Mouse (Mus musculus) CH12.LX (cell line): ENCODE data around the gene Slc36a3. TPM values are rescaled to one million over a fixed set of nuclear protein-coding genes. Genes with fewer than 3 reads are reported as not detected.

Experiments
- DNase-seq: peaks from one replicate; pipeline ENCODE4 v3.0.0-alpha.2; 2013; ENCODE audit errors: extremely low read depth
- H3K27ac ChIP-seq: 2 replicates; pipeline ENCODE4 v1.5.1; 2012; ENCODE audit warnings: low read depth, mild to moderate bottlenecking, control low read depth, moderate library complexity; ENCODE audit not compliant: insufficient read depth
- H3K27me3 ChIP-seq: replicated peaks from 2 replicates; pipeline ENCODE3; 2012; ENCODE audit warnings: inconsistent platforms
- H3K36me3 ChIP-seq, 2 experiments: replicated peaks in 1 of 2; 2 replicates each; pipeline versions ENCODE3 to v1.6.1; 2012; ENCODE audit warnings: inconsistent platforms in 1 of 2, low read length in 1 of 2, mild to moderate bottlenecking in 1 of 2, mixed read lengths in 1 of 2, moderate library complexity in 1 of 2; ENCODE audit not compliant: control insufficient read depth in 1 of 2, insufficient read depth in 1 of 2
- H3K4me1 ChIP-seq, 2 experiments: 2 replicates each; pipeline ENCODE4 v1.6.1; 2012; ENCODE audit warnings: inconsistent platforms in 1 of 2, moderate library complexity in 1 of 2; ENCODE audit not compliant: insufficient read depth in 2 of 2, control insufficient read depth in 1 of 2
- H3K4me2 ChIP-seq: 2 replicates; pipeline ENCODE4 v1.6.1; 2012; ENCODE audit warnings: low read depth, mild to moderate bottlenecking, control low read depth; ENCODE audit not compliant: poor library complexity, insufficient read depth, severe bottlenecking
- H3K4me3 ChIP-seq, 3 experiments: fragments of 150-350 bp in 1 of 3; sonication (generic) in 1 of 3; replicated peaks in 1 of 3; 2 replicates each; pipeline versions ENCODE3 to v1.5.1; 2011 to 2012; ENCODE audit warnings: low read depth in 2 of 3, low read length in 2 of 3, mild to moderate bottlenecking in 2 of 3, moderate library complexity in 2 of 3, control low read depth in 1 of 3, improper control_type of control experiment in 1 of 3, inconsistent platforms in 1 of 3, mixed read lengths in 1 of 3; ENCODE audit not compliant: poor library complexity in 1 of 3
- H3K79me2 ChIP-seq: replicated peaks from 2 replicates; pipeline ENCODE4 v1.6.1; 2012; ENCODE audit warnings: mild to moderate bottlenecking, moderate library complexity; ENCODE audit not compliant: control insufficient read depth, poor library complexity, insufficient read depth, severe bottlenecking; ENCODE audit errors: extremely low read depth
- H3K9ac ChIP-seq: 2 replicates; pipeline ENCODE4 v1.6.1; 2012; ENCODE audit warnings: low read depth, mild to moderate bottlenecking, control low read depth, moderate library complexity; ENCODE audit not compliant: insufficient read depth
- H3K9me3 ChIP-seq: replicated peaks from 2 replicates; pipeline ENCODE3; 2012; ENCODE audit warnings: low read length, inconsistent platforms, mixed read lengths
- ELF1 ChIP-seq: IDR thresholded peaks from 2 replicates; pipeline ENCODE4 v1.6.1; 2014; ENCODE audit warnings: low read depth, mild to moderate bottlenecking, inconsistent platforms, low read length, improper control_type of control experiment
- EP300 ChIP-seq: IDR thresholded peaks from 2 replicates; pipeline ENCODE4 v1.6.1; 2011; ENCODE audit warnings: low read length, improper control_type of control experiment
- HCFC1 ChIP-seq: IDR thresholded peaks from 2 replicates; pipeline ENCODE4 v1.6.1; 2012; ENCODE audit warnings: low read depth, mild to moderate bottlenecking, inconsistent platforms, low read length, improper control_type of control experiment
- IRF4 ChIP-seq: IDR thresholded peaks from 2 replicates; pipeline ENCODE4 v1.6.1; 2014; ENCODE audit warnings: low read depth, mild to moderate bottlenecking, inconsistent platforms, low read length, improper control_type of control experiment
- JUN ChIP-seq: IDR thresholded peaks from 2 replicates; pipeline ENCODE4 v1.6.1; 2011; ENCODE audit warnings: low read depth, mild to moderate bottlenecking, low read length, improper control_type of control experiment, moderate library complexity; ENCODE audit not compliant: insufficient read depth
- KAT2A ChIP-seq: IDR thresholded peaks from 2 replicates; pipeline ENCODE4 v1.6.1; 2012; ENCODE audit warnings: low read length, improper control_type of control experiment, inconsistent platforms; ENCODE audit not compliant: insufficient replicate concordance
- MAFK ChIP-seq: IDR thresholded peaks from 2 replicates; pipeline ENCODE4 v1.6.1; 2011; ENCODE audit warnings: low read length, improper control_type of control experiment; ENCODE audit not compliant: insufficient replicate concordance
- MEF2A ChIP-seq: IDR thresholded peaks from 2 replicates; pipeline ENCODE4 v1.6.1; 2014; ENCODE audit warnings: low read depth, mild to moderate bottlenecking, inconsistent platforms, low read length, improper control_type of control experiment, borderline replicate concordance
- MXI1 ChIP-seq: IDR thresholded peaks from 2 replicates; pipeline ENCODE4 v1.6.1; 2011; ENCODE audit warnings: mild to moderate bottlenecking, low read depth, low read length, improper control_type of control experiment
- NELFE ChIP-seq: IDR thresholded peaks from 2 replicates; pipeline ENCODE4 v1.6.1; 2011; ENCODE audit warnings: low read depth, low read length, improper control_type of control experiment
- PAX5 ChIP-seq: IDR thresholded peaks from 2 replicates; pipeline ENCODE4 v1.6.1; 2012; ENCODE audit warnings: low read length, inconsistent platforms, mixed read lengths
- POLR2A ChIP-seq: IDR thresholded peaks from 2 replicates; pipeline ENCODE4 v1.6.1; 2011; ENCODE audit warnings: low read depth, mild to moderate bottlenecking, improper control_type of control experiment, low read length
- POLR2AphosphoS2 ChIP-seq: IDR thresholded peaks from 2 replicates; pipeline ENCODE4 v1.6.1; 2011; ENCODE audit warnings: low read depth, low read length, improper control_type of control experiment
- RAD21 ChIP-seq: IDR thresholded peaks from 2 replicates; pipeline ENCODE4 v1.6.1; 2011; ENCODE audit warnings: low read depth, mild to moderate bottlenecking, low read length, improper control_type of control experiment, moderate library complexity
- RCOR1 ChIP-seq: conservative IDR thresholded peaks from 2 replicates; pipeline ENCODE4 v1.6.1; 2012; ENCODE audit warnings: low read depth, mild to moderate bottlenecking, inconsistent platforms, low read length, improper control_type of control experiment
- SMC3 ChIP-seq: IDR thresholded peaks from 2 replicates; pipeline ENCODE4 v1.6.1; 2011; ENCODE audit warnings: low read depth, low read length, improper control_type of control experiment
- TCF12 ChIP-seq: IDR thresholded peaks from 2 replicates; pipeline ENCODE4 v1.6.1; 2014; ENCODE audit warnings: low read depth, mild to moderate bottlenecking, inconsistent platforms, low read length, improper control_type of control experiment
- UBTF ChIP-seq: IDR thresholded peaks from 2 replicates; pipeline ENCODE4 v1.6.1; 2012; ENCODE audit warnings: low read depth, mild to moderate bottlenecking, inconsistent platforms, low read length, improper control_type of control experiment, moderate library complexity
- USF1 ChIP-seq: IDR thresholded peaks from 2 replicates; pipeline ENCODE4 v1.6.1; 2014; ENCODE audit warnings: low read depth, mild to moderate bottlenecking, inconsistent platforms, low read length, improper control_type of control experiment
- ZMIZ1 ChIP-seq: IDR thresholded peaks from 2 replicates; pipeline ENCODE4 v1.6.1; 2012; ENCODE audit warnings: low read depth, mild to moderate bottlenecking, inconsistent platforms, low read length, improper control_type of control experiment
- dilution Hi-C: fragments of 300-500 bp; cut with MboI; formaldehyde crosslinking; loops from 2 replicates; pipeline ENCODE4 v1.14.3; 2020; ENCODE audit warnings: low sequenced_read_pairs; ENCODE audit not compliant: extremely low pct_unique_long_range_greater_than_20kb, extremely low pct_ligation_motif_present
- in situ Hi-C: fragments of 300-500 bp; cut with MboI; formaldehyde crosslinking; loops from 3 replicates; pipeline ENCODE4 v1.14.3; 2019; ENCODE audit warnings: low sequenced_read_pairs, low pct_ligation_motif_present, low pct_unique_long_range_greater_than_20kb, mixed read lengths
- polyA plus RNA-seq: library from polyadenylated mRNA; unstranded; fragments of >175 nt; gene quantifications from 2 replicates; pipeline ENCODE4 v1.2.1, GENCODE M21; 2012; ENCODE audit warnings: low read depth; ENCODE audit not compliant: insufficient read length
- total RNA-seq, 2 experiments: library from RNA; depleted of rRNA; stranded (reverse); fragments of 300-350 nt in 1 of 2; fragments of >200 nt in 1 of 2; gene quantifications; 2 replicates each; pipeline ENCODE4 v1.2.3; 2012 to 2014

The Slc36a3 gene
- total and polyA plus RNA-seq, 3 experiments: 0.72 to 1.5 (median 0.72) TPM

DNA sequence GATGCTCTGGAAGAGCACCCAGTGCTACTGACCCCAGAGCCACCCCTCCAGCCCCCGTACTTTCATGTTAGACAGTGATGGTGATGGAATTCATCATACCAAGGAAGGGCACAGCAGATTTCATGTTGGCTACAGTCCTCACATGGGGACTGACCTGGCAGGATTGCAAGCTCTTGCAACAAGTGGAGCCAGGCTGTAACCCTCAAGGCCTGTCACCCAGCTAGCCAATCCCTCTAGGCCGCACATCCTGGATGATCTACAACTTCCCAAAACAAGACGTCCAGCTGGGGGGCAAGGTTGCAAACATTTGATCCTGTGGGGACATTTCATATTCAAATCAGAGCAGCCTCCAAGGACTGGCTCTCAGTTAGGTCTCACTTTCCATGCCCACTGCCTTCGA is 66.9 kb downstream of the Slc36a3 start:
- in situ Hi-C loops: loop anchor here (5.0 kb wide), 1 partner anchor 42 kb away; no protein-coding TSS in a partner anchor
- Histone ChIP-seq H3K27ac (no peak overlapping the region), H3K9ac (no peak overlapping the region), H3K4me2 (no peak overlapping the region), H3K9me3 (peaks cover 4% of the 10 kb centered on the region), H3K79me2 (no peaks in the 10 kb centered on the region), H3K4me1 (peaks cover 3 to 17% of the 10 kb centered on the region in 2 experiments; a peak in 3 of 4 replicates), H3K36me3 (no peaks in the 10 kb centered on the region), H3K27me3 (peaks cover 1% of the 10 kb centered on the region), H3K4me3 (no peak overlapping the region)
- DNase-seq: no peak
- no peak for TF ChIP-seq PAX5
- TF ChIP-seq SMC3: no peak
- dilution Hi-C loops: no loop called here

DNA sequence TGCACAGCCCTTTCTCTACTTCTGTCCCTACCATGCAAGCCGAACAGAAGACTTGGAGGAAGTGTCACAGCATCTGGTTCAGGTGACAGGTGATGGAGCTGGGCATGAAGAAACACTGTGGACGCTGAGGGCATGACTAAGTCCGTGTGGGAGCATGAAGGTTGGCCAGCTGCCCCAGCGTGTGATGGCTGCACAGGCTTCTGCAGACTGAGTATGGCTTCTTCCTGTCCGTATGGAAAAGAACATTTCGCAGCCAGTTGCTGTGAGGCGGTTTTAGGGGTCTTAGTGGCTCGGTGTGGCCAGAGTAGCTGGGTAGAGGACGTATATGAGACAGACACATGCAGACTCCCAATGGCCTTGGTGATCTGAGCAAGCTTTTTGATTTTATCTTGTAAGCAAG is 70.3 kb downstream of the Slc36a3 start:
- Histone ChIP-seq H3K4me2 (no peak overlapping the region), H3K9ac (no peak overlapping the region), H3K79me2 (no peaks in the 10 kb centered on the region), H3K4me3 (no peak overlapping the region), H3K4me1 (peaks cover 13 to 31% of the 10 kb centered on the region in 2 experiments), H3K27ac (no peak overlapping the region), H3K9me3 (peaks cover 4% of the 10 kb centered on the region), H3K36me3 (no peaks in the 10 kb centered on the region), H3K27me3 (peaks cover 1% of the 10 kb centered on the region)
- TF ChIP-seq SMC3: no peak
- no peak for TF ChIP-seq ZMIZ1
- no peak for TF ChIP-seq MEF2A
- no peak for TF ChIP-seq MAFK
- TF ChIP-seq PAX5: no peak
- no peak for TF ChIP-seq IRF4
- no peak for TF ChIP-seq RAD21
- TF ChIP-seq JUN: no peak
- TF ChIP-seq TCF12: no peak
- no peak for TF ChIP-seq HCFC1
- TF ChIP-seq POLR2AphosphoS2: no peak
- no peak for DNase-seq
- in situ Hi-C loops (loop anchor here (5.0 kb wide), 1 partner anchor 39 kb away; no protein-coding TSS in a partner anchor), dilution Hi-C loops (no loop called here)

DNA sequence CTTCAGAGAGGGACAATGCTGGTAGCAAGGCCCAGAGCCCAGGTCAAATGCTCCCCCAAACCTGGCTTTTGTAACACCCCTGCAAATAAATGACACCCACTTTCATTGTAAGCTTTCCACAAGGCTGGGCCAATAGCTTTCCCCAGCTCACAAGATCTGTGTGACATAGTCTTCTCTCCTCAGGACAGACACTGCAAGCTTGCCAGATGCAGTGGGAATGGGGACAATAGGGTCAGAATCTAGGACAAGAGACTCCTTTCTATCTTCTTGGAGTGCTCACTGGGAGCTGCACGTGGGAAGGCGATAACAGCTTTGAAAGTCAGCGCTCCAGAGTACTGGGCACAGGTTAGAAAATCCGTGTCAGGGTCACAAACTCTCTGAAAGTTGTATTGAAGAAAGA is 72.3 kb downstream of the Slc36a3 start:
- Histone ChIP-seq H3K79me2 (no peaks in the 10 kb centered on the region), H3K4me2 (no peak overlapping the region), H3K4me1 (peaks cover 9 to 19% of the 10 kb centered on the region in 2 experiments; a peak in 3 of 4 replicates), H3K27ac (no peak overlapping the region), H3K36me3 (no peaks in the 10 kb centered on the region), H3K27me3 (peaks cover 1% of the 10 kb centered on the region), H3K9ac (no peak overlapping the region), H3K4me3 (no peak overlapping the region), H3K9me3 (peaks cover 4% of the 10 kb centered on the region)
- TF ChIP-seq UBTF (no peak), POLR2A (no peak), ELF1 (no peak), USF1 (no peak), RCOR1 (no peak), KAT2A (no peak), EP300 (no peak), MXI1 (no peak), NELFE (no peak), ZMIZ1 (no peak), RAD21 (no peak)
- in situ Hi-C loops (no loop called here), dilution Hi-C loops (no loop called here)
- no peak for DNase-seq
